Mouse (Mus musculus): ENCODE measurements at regions not wholly inside any gene's neighbourhood (a gene's known extent, or its start where the extent isn't known, plus 50 kb on each side); places are given as distances from the start of the nearest gene placed in this dataset.

GRCm38 (mm10) chr13:72100741-72101140, 137.2 kb upstream of the Irx1 start:
- TF ChIP-seq CTCF (conservative IDR thresholded peaks at IDR 0.05; ENCODE audit: insufficient read depth, insufficient read length, low read depth, low read length) (no peak), POLR2A (IDR thresholded peaks at IDR 0.05; ENCODE audit: low read depth, low read length) (no peak)
